Mouse (Mus musculus) kidney, adult 2 months (tissue): ENCODE data around the gene Ptprn2. TPM values are rescaled to one million over a fixed set of nuclear protein-coding genes. Genes with fewer than 3 reads are reported as not detected.

Experiments used
- DNase-seq: peaks from one replicate; pipeline ENCODE4 v3.0.0; 2021
- H3K27ac ChIP-seq: fragments of 200-500 bp; 2 replicates; pipeline ENCODE4 v1.5.1; 2012; ENCODE audit warnings: low read depth, low read length, control low read depth, inconsistent platforms; ENCODE audit not compliant: insufficient read depth
- H3K27me3 ChIP-seq: fragments of 200-500 bp; replicated peaks from 2 replicates; pipeline ENCODE4 v1.6.1; 2012; ENCODE audit warnings: mild to moderate bottlenecking, moderate library complexity, low read length, inconsistent platforms; ENCODE audit not compliant: control insufficient read depth, insufficient read depth
- H3K36me3 ChIP-seq: fragments of 200-500 bp; 2 replicates; pipeline ENCODE4 v1.6.1; 2012; ENCODE audit warnings: mild to moderate bottlenecking, moderate library complexity, low read length, inconsistent platforms; ENCODE audit not compliant: control insufficient read depth, insufficient read depth
- H3K4me1 ChIP-seq: fragments of 200-500 bp; 2 replicates; pipeline ENCODE4 v1.6.1; 2011; ENCODE audit warnings: low read length; ENCODE audit not compliant: control insufficient read depth, insufficient read depth
- H3K4me3 ChIP-seq: fragments of 200-500 bp; 2 replicates; pipeline ENCODE4 v1.5.1; 2011; ENCODE audit warnings: mild to moderate bottlenecking, low read depth, low read length, control low read depth; ENCODE audit not compliant: insufficient read depth
- CTCF ChIP-seq: fragments of 200-500 bp; conservative IDR thresholded peaks from 2 replicates; pipeline ENCODE4 v1.5.1; 2011; ENCODE audit warnings: low read depth, mild to moderate bottlenecking, control low read depth, low read length, moderate library complexity, mixed read lengths; ENCODE audit not compliant: insufficient read depth, insufficient read length
- POLR2A ChIP-seq: fragments of 200-500 bp; IDR thresholded peaks from one replicate; pipeline ENCODE4 v1.6.1; 2011; ENCODE audit warnings: low read depth, low read length, control low read depth
- WGBS: fragments of 180-500 bp; shearing (Covaris S2); methylation state at CpG from one replicate; pipeline ENCODE4 v1.1.7; 2018; 5-methylcytosine and 5-hydroxymethylcytosine counted together
- polyA plus RNA-seq: library from polyadenylated mRNA; depleted of rRNA; stranded (reverse); fragments of >200 nt; gene quantifications from 2 replicates; pipeline ENCODE4 v1.2.3, GENCODE M21; 2012

Ptprn2 gene
- polyA plus RNA-seq, 1 experiment, result 0.91 TPM

- H3K4me1 ChIP-seq, result no peaks in the 10 kb centered on the region
- no peak for TF ChIP-seq CTCF
- no peak for TF ChIP-seq POLR2A
- no peaks in the 10 kb centered on the region for H3K27me3 ChIP-seq
- H3K4me3 ChIP-seq, result no peak overlapping the region
- no peak overlapping the region for H3K27ac ChIP-seq
- 94% methylated on average over 5 of the region's 5 CpGs for WGBS
- H3K36me3 ChIP-seq, result no peaks in the 10 kb centered on the region
- no peak for DNase-seq
Measured at GRCm38 (mm10) chr12:117256849-117257204, 771.3 kb downstream of the Ptprn2 start.

DNA sequence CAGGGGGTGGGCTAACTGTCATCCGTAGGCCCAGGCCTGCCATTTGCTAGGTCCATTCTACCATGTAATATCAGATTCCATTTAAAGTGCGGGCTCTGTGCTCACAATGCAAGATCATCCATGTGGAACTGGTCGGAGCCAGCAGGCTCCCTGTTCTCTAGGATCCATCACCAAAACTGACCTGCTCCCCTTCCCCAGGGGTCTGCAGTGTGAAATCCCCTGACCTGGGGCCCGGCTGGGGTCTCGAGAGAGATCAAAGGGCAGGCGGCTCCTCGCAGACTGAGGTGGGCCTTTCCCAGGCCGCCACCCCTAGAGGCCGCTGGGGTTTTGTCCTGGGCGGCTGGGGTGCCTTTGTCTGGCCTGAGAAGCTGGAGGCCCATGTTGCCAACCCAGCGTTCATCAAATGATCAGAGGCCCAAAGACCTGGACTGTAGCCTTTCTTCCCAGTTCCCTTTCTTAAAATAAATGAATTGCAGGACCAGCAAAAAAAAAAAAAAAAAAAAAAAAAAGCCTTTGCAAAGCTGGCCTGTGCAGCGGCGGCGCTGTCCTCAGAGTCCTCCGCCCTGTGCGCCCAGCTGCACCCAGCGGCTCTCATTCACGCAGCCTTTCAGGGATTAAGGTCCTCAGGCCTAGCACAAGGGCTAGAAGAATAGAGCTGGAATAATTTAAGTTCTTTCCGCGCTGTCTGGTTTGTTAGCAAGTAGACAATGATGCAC lies 771.8 kb downstream of the Ptprn2 start:
- Histone ChIP-seq H3K4me3 (no peak overlapping the region), H3K27ac (no peak overlapping the region), H3K36me3 (no peaks in the 10 kb centered on the region), H3K4me1 (no peaks in the 10 kb centered on the region), H3K27me3 (no peaks in the 10 kb centered on the region)
- TF ChIP-seq CTCF (no peak), POLR2A (no peak)
- 44% methylated on average over 20 of the region's 20 CpGs for WGBS
- no peak for DNase-seq

- TF ChIP-seq CTCF (no peak), POLR2A (no peak)
- DNase-seq, result no peak
Measured at GRCm38 (mm10) chr12:117257921-117258497, 772.5 kb downstream of the Ptprn2 start.

GRCm38 (mm10) chr12:117260391-117261164 lies 775.1 kb downstream of the Ptprn2 start:
- Histone ChIP-seq H3K27me3 (no peaks in the 10 kb centered on the region), H3K27ac (no peak overlapping the region), H3K4me1 (no peaks in the 10 kb centered on the region), H3K4me3 (no peak overlapping the region), H3K36me3 (no peaks in the 10 kb centered on the region)
- WGBS, result 75% methylated on average over 6 of the region's 6 CpGs
- DNase-seq, result no peak
- no peak for TF ChIP-seq CTCF

More at GRCm38 (mm10) chr12:117257921-117258497, 772.5 kb downstream of the Ptprn2 start:
- no peaks in the 10 kb centered on the region for H3K36me3 ChIP-seq
- no peak overlapping the region for H3K4me3 ChIP-seq
- WGBS, result 68% methylated on average over 12 of the region's 12 CpGs
- no peak overlapping the region for H3K27ac ChIP-seq
- H3K4me1 ChIP-seq, result no peaks in the 10 kb centered on the region
- H3K27me3 ChIP-seq, result no peaks in the 10 kb centered on the region

GRCm38 (mm10) chr12:117261165-117261440 lies 775.6 kb downstream of the Ptprn2 start:
- WGBS, result 50% methylated on average over 3 of the region's 3 CpGs
- Histone ChIP-seq H3K27ac (no peak overlapping the region), H3K36me3 (no peaks in the 10 kb centered on the region), H3K27me3 (no peaks in the 10 kb centered on the region), H3K4me3 (no peak overlapping the region), H3K4me1 (no peaks in the 10 kb centered on the region)
- TF ChIP-seq POLR2A (no peak), CTCF (no peak)
- no peak for DNase-seq

GRCm38 (mm10) chr12:117262003-117262402 lies 776.5 kb downstream of the Ptprn2 start:
- Histone ChIP-seq H3K4me3 (no peak overlapping the region), H3K27me3 (no peaks in the 10 kb centered on the region), H3K4me1 (no peaks in the 10 kb centered on the region), H3K27ac (no peak overlapping the region), H3K36me3 (no peaks in the 10 kb centered on the region)
- TF ChIP-seq POLR2A (no peak), CTCF (no peak)
- 89% methylated on average over 2 of the region's 2 CpGs for WGBS
- DNase-seq, result no peak

GRCm38 (mm10) chr12:117263081-117263480 lies 777.6 kb downstream of the Ptprn2 start:
- no peak for DNase-seq
- Histone ChIP-seq H3K4me3 (no peak overlapping the region), H3K27me3 (no peaks in the 10 kb centered on the region), H3K27ac (no peak overlapping the region), H3K4me1 (no peaks in the 10 kb centered on the region), H3K36me3 (no peaks in the 10 kb centered on the region)
- TF ChIP-seq CTCF, result no peak
- no peak for TF ChIP-seq POLR2A
- 83% methylated on average over 2 of the region's 2 CpGs for WGBS
